Mouse (Mus musculus) megakaryocyte progenitor cell, adult 5-6 weeks (primary cell): Measurements from ENCODE around the gene Rpl15. TPM values are rescaled to one million over a fixed set of nuclear protein-coding genes. Genes with fewer than 3 reads are reported as not detected.
"Not testable (repeated sequence)": the region's sequence is repeated elsewhere in the genome, so short reads cannot be mapped to it uniquely, and the experiment has no call there.

Experiments
- ATAC-seq: replicated peaks from 2 replicates; pipeline ENCODE4 v1.8.0; 2016; ENCODE audit warnings: mild to moderate bottlenecking, moderate TSS enrichment, inconsistent platforms; ENCODE audit not compliant: poor library complexity
- total RNA-seq, 2 experiments: library from RNA; stranded (forward) in 1 of 2; stranded (reverse) in 1 of 2; fragments of 157-497, 149-512 nt in 1 of 2; fragments of 200-1000 nt in 1 of 2; gene quantifications; 2 replicates each; pipeline versions ENCODE4 v1.2.3 to v1.2.4; 2015 to 2017

The Rpl15 gene
- total RNA-seq (2015): 2,531 and 2,532 TPM in 2 replicates
- 1,869 and 2,149 TPM in 2 replicates for total RNA-seq (2017)

- ATAC-seq: peak; percentile 92
Observed at GRCm38 (mm10) chr14:18270529-18271441, at the start of gene Rpl15, which contains the start of gene Nkiras1. Rpl15 (minus strand) TSS chr14:18271391. Nkiras1 (plus strand) TSS chr14:18271136.

GRCm38 (mm10) chr14:18317457-18318411 lies 46.5 kb upstream of the Rpl15 start:
- no peak for ATAC-seq

- no peak for ATAC-seq
Observed at GRCm38 (mm10) chr14:18304165-18304564, 33.0 kb upstream of the Rpl15 start.

- no peak for ATAC-seq
Observed at GRCm38 (mm10) chr14:18303262-18303661, 32.1 kb upstream of the Rpl15 start.

- no peak for ATAC-seq
Observed at GRCm38 (mm10) chr14:18302750-18303149, 31.6 kb upstream of the Rpl15 start.

GRCm38 (mm10) chr14:18301591-18301990 lies 30.4 kb upstream of the Rpl15 start:
- ATAC-seq: peak; percentile 81

- 0 out of 2 replicates have a peak, but pooled peaks have one; percentile 27 for ATAC-seq
Observed at GRCm38 (mm10) chr14:18300676-18301075, 29.5 kb upstream of the Rpl15 start.

- no peak for ATAC-seq
Observed at GRCm38 (mm10) chr14:18298874-18299273, 27.7 kb upstream of the Rpl15 start.

GRCm38 (mm10) chr14:18297441-18297840 lies 26.2 kb upstream of the Rpl15 start:
- ATAC-seq: peak; percentile 58

- no peak for ATAC-seq
Observed at GRCm38 (mm10) chr14:18292578-18292977, 21.4 kb upstream of the Rpl15 start.

GRCm38 (mm10) chr14:18292111-18292510 lies 20.9 kb upstream of the Rpl15 start:
- no peak for ATAC-seq

GRCm38 (mm10) chr14:18287391-18287790 lies 16.2 kb upstream of the Rpl15 start:
- no peak for ATAC-seq

GRCm38 (mm10) chr14:18286441-18286840 lies 15.2 kb upstream of the Rpl15 start:
- ATAC-seq: no peak

- ATAC-seq: no peak
Observed at GRCm38 (mm10) chr14:18285476-18285875, 14.3 kb upstream of the Rpl15 start.

GRCm38 (mm10) chr14:18284581-18284980 lies 13.4 kb upstream of the Rpl15 start:
- peak; percentile 89 for ATAC-seq

GRCm38 (mm10) chr14:18280375-18280774 lies 9.2 kb upstream of the Rpl15 start:
- no peak for ATAC-seq

GRCm38 (mm10) chr14:18274526-18274925 lies 3.3 kb upstream of the Rpl15 start:
- no peak for ATAC-seq

GRCm38 (mm10) chr14:18271666-18272065 lies 475 bp upstream of the Rpl15 start:
- peak; percentile 8 for ATAC-seq

- ATAC-seq: not testable (repeated sequence)
Observed at GRCm38 (mm10) chr14:18269947-18270528, 1.2 kb downstream of the Rpl15 start.

GRCm38 (mm10) chr14:18263427-18263826 lies 7.8 kb downstream of the Rpl15 start:
- ATAC-seq: peak; percentile 49

- ATAC-seq: no peak
Observed at GRCm38 (mm10) chr14:18261203-18261602, 10.0 kb downstream of the Rpl15 start.
